Mouse (Mus musculus) liver, postnatal 0 days (tissue): ENCODE measurements at regions not wholly inside any gene's neighbourhood (a gene's known extent, or its start where the extent isn't known, plus 50 kb on each side); places are given as distances from the start of the nearest gene placed in this dataset.

Source experiments
- ATAC-seq: fragments of 200-750 bp; cut with Nextera tagmentation; 2 replicates; pipeline ENCODE4 v1.8.0; 2017; ENCODE audit warnings: mild to moderate bottlenecking, moderate library complexity
- DNase-seq: peaks from one replicate; pipeline ENCODE4 v3.0.0-alpha.2; 2016
- H3K27ac ChIP-seq: fragments of 300-500 bp; sonication (generic); 2 replicates; pipeline ENCODE4 v1.5.1; 2014; ENCODE audit warnings: antibody characterized with exemption, moderate library complexity, mild to moderate bottlenecking, low read depth
- H3K27me3 ChIP-seq: fragments of 300-500 bp; sonication (generic); 2 replicates; pipeline ENCODE4 v1.6.1; 2014; ENCODE audit warnings: low read length, control low read depth, mixed read lengths; ENCODE audit not compliant: insufficient read depth
- H3K36me3 ChIP-seq: fragments of 300-500 bp; sonication (generic); replicated peaks from 2 replicates; pipeline ENCODE4 v1.6.1; 2014; ENCODE audit warnings: mild to moderate bottlenecking, control low read depth, low read length, moderate library complexity, mixed read lengths; ENCODE audit not compliant: insufficient read depth
- H3K4me1 ChIP-seq: fragments of 300-500 bp; sonication (generic); 2 replicates; pipeline ENCODE4 v1.6.1; 2014; ENCODE audit warnings: antibody characterized with exemption, mild to moderate bottlenecking, control low read depth; ENCODE audit not compliant: insufficient read depth
- H3K4me2 ChIP-seq: fragments of 300-500 bp; sonication (generic); 2 replicates; pipeline ENCODE4 v1.6.1; 2014; ENCODE audit warnings: low read depth, mild to moderate bottlenecking, low read length, moderate library complexity, mixed read lengths
- H3K4me3 ChIP-seq: fragments of 300-500 bp; sonication (generic); 2 replicates; pipeline ENCODE4 v1.5.1; 2014; ENCODE audit warnings: low read depth, low read length
- H3K9ac ChIP-seq: fragments of 300-500 bp; sonication (generic); replicated peaks from 2 replicates; pipeline ENCODE4 v1.6.1; 2014; ENCODE audit warnings: mild to moderate bottlenecking, moderate library complexity
- H3K9me3 ChIP-seq: fragments of 300-500 bp; sonication (generic); 2 replicates; pipeline ENCODE4 v1.6.1; 2016; ENCODE audit warnings: mild to moderate bottlenecking, control low read depth, low read length, mixed read lengths
- CTCF ChIP-seq: sonication (generic); IDR thresholded peaks from 2 replicates; pipeline ENCODE4 v1.5.1; 2016; ENCODE audit warnings: antibody characterized with exemption, low read depth
- EP300 ChIP-seq: IDR thresholded peaks from 2 replicates; pipeline ENCODE4 v1.6.1; 2016; ENCODE audit warnings: antibody characterized with exemption, low read depth, mild to moderate bottlenecking
- WGBS: fragments of 180-500 bp; shearing (Covaris S2); extraction: QIAGEN DNeasy Blood & Tissue Kit; methylation state at CpG from one replicate; pipeline ENCODE4 v1.1.7; 2014; ENCODE audit not compliant: insufficient replicate concordance; 5-methylcytosine and 5-hydroxymethylcytosine counted together

DNA sequence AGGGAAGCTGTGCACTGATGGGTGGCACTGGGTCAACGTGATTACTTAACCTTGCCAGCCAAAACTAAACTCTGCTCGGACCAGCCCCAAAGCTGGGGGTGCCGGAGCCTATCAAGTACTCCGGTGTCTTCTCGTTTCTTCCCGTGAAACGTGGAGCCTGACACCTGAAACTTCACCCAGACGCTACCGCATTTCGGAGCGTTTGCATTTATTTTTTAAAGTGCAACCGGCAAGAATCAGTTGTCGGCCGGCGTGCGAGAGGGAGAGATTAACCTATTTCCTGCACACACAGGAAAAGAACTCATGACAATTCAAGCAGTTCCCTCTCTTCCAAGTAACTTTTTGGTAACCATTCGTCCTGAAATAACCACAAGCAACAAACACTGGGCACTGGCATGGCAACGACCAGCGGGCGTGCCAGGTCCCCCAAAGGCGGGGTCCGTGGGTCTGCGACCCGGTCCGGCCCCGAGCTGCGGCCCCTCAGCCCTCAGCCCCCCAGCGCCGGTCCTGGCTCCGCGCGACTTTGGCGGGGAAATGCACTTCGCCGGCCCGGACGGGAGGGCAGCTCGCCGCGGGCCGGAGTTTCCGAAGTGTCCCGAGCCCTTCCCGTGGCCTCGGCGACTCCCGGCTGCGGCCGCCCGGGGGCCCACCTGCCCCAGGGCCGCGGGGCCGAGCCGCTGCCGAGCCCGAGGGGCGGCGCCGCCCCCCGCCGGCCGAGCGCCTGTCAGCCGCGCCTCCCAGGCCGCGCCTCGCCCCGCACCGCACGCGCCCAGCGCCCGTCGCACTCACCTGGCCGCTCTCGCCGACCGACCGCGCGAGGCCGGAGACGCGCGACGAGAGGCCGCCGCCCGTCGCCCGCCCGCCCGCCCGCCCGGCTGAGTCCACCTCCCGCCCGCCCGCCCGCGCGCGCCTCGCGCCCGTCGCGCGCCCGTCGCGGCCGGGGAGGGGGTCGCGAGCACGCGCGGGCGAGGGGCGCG is 1861.7 kb upstream of the Lrrc6 start:
- no peak for TF ChIP-seq CTCF
- TF ChIP-seq EP300 = no peak
- under 1% methylated on average over 49 of the region's 121 CpGs for WGBS
- Histone ChIP-seq H3K4me2 (peak overlapping the region; percentile 83), H3K9me3 (no peaks in the 10 kb centered on the region), H3K36me3 (no peaks in the 10 kb centered on the region), H3K27me3 (no peaks in the 10 kb centered on the region), H3K9ac (peak overlapping the region; percentile 89), H3K27ac (peak overlapping the region; percentile 98), H3K4me3 (peak overlapping the region; percentile 82), H3K4me1 (peaks cover 13% of the 10 kb centered on the region)
- ATAC-seq = peak; percentile 55
- peak; percentile 65 for DNase-seq

DNA sequence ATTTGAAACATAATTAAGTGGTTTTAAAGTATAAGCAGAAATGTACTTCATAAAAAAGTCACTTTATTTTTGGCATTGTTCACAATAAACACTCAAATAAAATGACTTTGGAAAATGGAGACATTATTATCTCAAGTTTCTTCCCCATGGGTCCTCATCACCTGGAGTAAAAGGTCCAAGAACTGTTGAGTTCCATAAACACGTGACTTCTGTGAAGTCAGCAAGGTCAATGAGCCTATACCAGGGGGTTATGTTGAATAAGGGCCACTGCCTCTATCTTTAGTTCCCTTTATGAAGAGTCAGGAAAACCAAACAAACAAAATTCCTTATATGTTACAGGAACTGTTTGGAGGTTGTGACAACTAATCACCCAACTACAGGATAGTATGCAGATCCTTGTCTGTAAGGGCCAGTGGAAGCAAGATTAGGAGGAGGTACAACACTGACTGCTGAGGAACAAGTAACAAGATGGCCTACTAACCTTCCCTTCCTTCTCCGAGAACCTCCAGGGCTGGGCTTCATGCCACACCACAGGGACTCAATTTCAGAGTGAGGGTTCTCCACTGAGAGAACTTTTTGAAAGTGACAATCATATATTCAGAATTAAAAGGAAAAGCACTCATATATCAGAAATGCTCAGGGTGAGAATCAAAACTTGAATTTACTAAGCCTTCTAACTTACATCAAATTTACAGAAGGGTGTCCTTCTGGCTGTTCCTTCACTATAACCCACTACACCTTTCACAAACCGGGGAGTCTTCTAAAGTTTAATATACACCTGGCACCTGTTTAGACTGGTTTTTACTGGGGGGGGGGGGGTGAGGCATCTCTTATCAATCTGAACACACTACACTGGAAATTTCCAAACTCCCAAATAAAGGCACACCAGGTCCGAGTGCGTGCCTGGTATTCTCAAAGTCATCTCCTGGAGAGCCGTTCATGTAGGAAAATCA is 1860.5 kb upstream of the Lrrc6 start:
- Histone ChIP-seq H3K4me3 (peak overlapping the region; percentile 82), H3K4me2 (peak overlapping the region; percentile 83), H3K36me3 (no peaks in the 10 kb centered on the region), H3K9ac (peak overlapping the region; percentile 89), H3K9me3 (no peaks in the 10 kb centered on the region), H3K27me3 (no peaks in the 10 kb centered on the region), H3K4me1 (peaks cover 10% of the 10 kb centered on the region), H3K27ac (peak overlapping the region; percentile 98)
- 31% methylated on average over 6 of the region's 6 CpGs for WGBS
- TF ChIP-seq EP300 = no peak
- TF ChIP-seq CTCF = no peak
- DNase-seq (no peak), ATAC-seq (no peak)

DNA sequence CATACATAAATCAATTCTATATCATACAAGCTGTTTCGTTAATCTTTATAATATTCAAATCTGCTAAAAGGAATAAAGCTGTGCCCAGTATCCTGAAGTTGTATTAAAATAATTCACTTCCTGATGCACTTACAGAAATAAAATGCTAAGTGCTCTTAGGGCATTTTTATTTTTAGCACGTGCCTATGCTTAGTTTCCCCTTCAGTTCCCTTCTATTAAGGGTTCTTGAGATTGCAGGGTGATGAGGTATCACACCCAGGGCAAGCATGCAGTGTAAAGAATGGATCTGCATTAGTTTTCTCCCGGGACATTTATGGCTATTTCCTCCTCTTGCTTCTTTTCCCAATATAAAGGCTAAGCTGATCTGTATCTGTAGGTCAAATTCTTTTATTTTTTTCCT is 1858.8 kb upstream of the Lrrc6 start:
- Histone ChIP-seq H3K4me3 (no peak overlapping the region), H3K27ac (no peak overlapping the region), H3K4me1 (peaks cover 10% of the 10 kb centered on the region), H3K4me2 (no peak overlapping the region), H3K9ac (no peak overlapping the region), H3K9me3 (no peaks in the 10 kb centered on the region), H3K27me3 (no peaks in the 10 kb centered on the region), H3K36me3 (no peaks in the 10 kb centered on the region)
- 67% methylated on average over 3 of the region's 3 CpGs for WGBS
- TF ChIP-seq CTCF (no peak), EP300 (no peak)
- no peak for DNase-seq
- ATAC-seq = no peak

DNA sequence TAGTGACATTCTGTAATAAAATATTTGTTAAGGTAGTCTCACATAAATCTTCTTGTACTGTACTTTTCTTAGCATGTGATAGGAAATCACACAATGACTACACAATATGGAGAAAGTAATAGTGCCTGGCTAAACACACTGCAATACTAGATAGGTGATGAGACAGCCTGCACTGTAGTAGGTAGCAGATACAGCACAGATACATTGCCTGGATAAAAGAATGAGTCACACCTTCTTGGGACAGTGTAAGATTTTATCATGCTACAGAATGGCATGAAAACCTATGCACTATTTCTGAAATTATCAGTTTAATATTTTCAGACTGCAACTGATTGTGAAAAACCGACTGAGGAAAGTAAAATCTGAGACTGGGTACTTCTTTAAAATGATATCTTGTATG is 1855.2 kb upstream of the Lrrc6 start:
- Histone ChIP-seq H3K36me3 (no peaks in the 10 kb centered on the region; the same call in 1 of the 2 replicates), H3K27me3 (no peaks in the 10 kb centered on the region), H3K4me1 (peaks cover 4% of the 10 kb centered on the region), H3K9me3 (no peaks in the 10 kb centered on the region), H3K4me3 (no peak overlapping the region), H3K9ac (no peak overlapping the region), H3K27ac (no peak overlapping the region), H3K4me2 (no peak overlapping the region)
- ATAC-seq (no peak), DNase-seq (no peak)
- no peak for TF ChIP-seq EP300
- no peak for TF ChIP-seq CTCF
- WGBS = 69% methylated on average over 1 of the region's 1 CpGs

DNA sequence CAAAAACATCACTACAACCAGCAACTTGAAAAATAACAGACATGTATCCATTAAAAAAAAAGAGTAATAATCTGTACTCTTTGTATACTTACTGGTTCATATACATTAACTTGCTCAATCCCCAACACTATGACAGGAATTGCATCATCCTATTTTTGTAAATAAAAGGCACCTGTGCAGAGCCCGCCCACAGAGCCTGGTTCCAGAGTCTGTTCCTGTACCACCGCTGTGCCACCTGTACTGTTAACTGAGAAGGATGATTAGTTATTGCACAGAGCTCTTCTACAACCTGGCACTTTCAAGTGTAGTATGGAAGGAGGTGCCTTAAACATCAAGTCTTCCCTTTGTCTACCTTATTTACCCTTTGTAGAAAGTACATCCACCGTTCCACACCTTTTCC is 1843.9 kb upstream of the Lrrc6 start:
- 74% methylated on average over 3 of the region's 3 CpGs for WGBS
- no peak overlapping the region for H3K4me2 ChIP-seq
- ATAC-seq (0 out of 2 replicates have a peak, but pooled peaks have one; percentile 33), DNase-seq (no peak)
- H3K4me1 ChIP-seq = no peaks in the 10 kb centered on the region; the same call in 1 of the 2 replicates
- no peaks in the 10 kb centered on the region for H3K27me3 ChIP-seq
- no peak overlapping the region for H3K9ac ChIP-seq
- no peaks in the 10 kb centered on the region for H3K9me3 ChIP-seq
- H3K36me3 ChIP-seq = peaks cover 3% of the 10 kb centered on the region; the same call in 1 of the 2 replicates
- no peak overlapping the region for H3K4me3 ChIP-seq
- H3K27ac ChIP-seq = no peak overlapping the region
- TF ChIP-seq CTCF (no peak), EP300 (no peak)

DNA sequence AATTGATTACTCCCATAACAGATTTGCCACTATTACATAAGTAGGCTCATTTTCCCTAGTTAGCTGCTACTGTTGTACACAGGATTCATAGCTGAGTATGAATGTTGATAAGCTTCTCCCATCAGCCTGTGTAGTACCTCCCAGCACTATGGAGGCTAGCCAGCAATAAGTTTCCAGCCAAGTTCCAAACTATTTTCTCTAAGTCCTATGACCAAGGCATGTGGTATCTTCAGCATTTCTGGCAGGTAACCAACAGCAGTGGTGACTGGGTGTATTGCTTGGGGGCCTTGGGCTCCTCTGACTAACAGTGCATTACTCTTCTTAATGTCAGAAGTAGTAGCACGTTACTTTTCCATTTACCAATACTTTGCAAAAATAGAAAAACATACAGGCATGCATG is 1841.8 kb upstream of the Lrrc6 start:
- H3K9ac ChIP-seq = no peak overlapping the region
- TF ChIP-seq CTCF (no peak), EP300 (no peak)
- no peaks in the 10 kb centered on the region; the same call in 1 of the 2 replicates for H3K4me1 ChIP-seq
- no peak for ATAC-seq
- H3K4me2 ChIP-seq = no peak overlapping the region
- no peak overlapping the region for H3K27ac ChIP-seq
- 90% methylated on average over 1 of the region's 1 CpGs for WGBS
- no peaks in the 10 kb centered on the region for H3K9me3 ChIP-seq
- peaks cover 6% of the 10 kb centered on the region for H3K36me3 ChIP-seq
- no peaks in the 10 kb centered on the region for H3K27me3 ChIP-seq
- H3K4me3 ChIP-seq = no peak overlapping the region
- DNase-seq = no peak
